Mouse (Mus musculus) heart, postnatal 0 days (tissue): ENCODE results near the gene H2al2a.

Source experiments
- CTCF ChIP-seq: IDR thresholded peaks from 2 replicates; pipeline ENCODE4 v1.5.1; 2016; ENCODE audit warnings: antibody characterized with exemption, control low read depth, low read depth
- EP300 ChIP-seq: IDR thresholded peaks from 2 replicates; pipeline ENCODE4 v1.6.1; 2016; ENCODE audit warnings: antibody characterized with exemption, low read depth

GRCm38 (mm10) chr2:17970662-17971061 is 26.1 kb downstream of the H2al2a start:
- no peak for TF ChIP-seq CTCF
- no peak for TF ChIP-seq EP300
